Mouse (Mus musculus) intestine, embryonic 16.5 days (tissue): ENCODE data around the gene Spdye4c. TPM values are rescaled to one million over a fixed set of nuclear protein-coding genes. Genes with fewer than 3 reads are reported as not detected.

Experiments used
- ATAC-seq: fragments of 200-750 bp; cut with Nextera tagmentation; 2 replicates; pipeline ENCODE4 v1.8.0; 2017; ENCODE audit warnings: moderate TSS enrichment, moderate library complexity
- H3K27ac ChIP-seq: fragments of 300-500 bp; sonication (generic); 2 replicates; pipeline ENCODE4 v1.5.1; 2014; ENCODE audit warnings: mild to moderate bottlenecking, low read length
- H3K27me3 ChIP-seq: fragments of 300-500 bp; sonication (generic); replicated peaks from 2 replicates; pipeline ENCODE4 v1.6.1; 2014; ENCODE audit warnings: low read length, control low read depth, mixed read lengths; ENCODE audit not compliant: control insufficient read depth, insufficient read depth
- H3K36me3 ChIP-seq: fragments of 300-500 bp; sonication (generic); 2 replicates; pipeline ENCODE4 v1.6.1; 2014; ENCODE audit warnings: low read length, control low read depth; ENCODE audit not compliant: control insufficient read depth, insufficient read depth
- H3K4me1 ChIP-seq: fragments of 300-500 bp; sonication (generic); 2 replicates; pipeline ENCODE4 v1.6.1; 2014; ENCODE audit warnings: low read length, control low read depth, mixed read lengths; ENCODE audit not compliant: control insufficient read depth, insufficient read depth
- H3K4me2 ChIP-seq: fragments of 300-500 bp; sonication (generic); 2 replicates; pipeline ENCODE4 v1.6.1; 2014; ENCODE audit warnings: low read depth, low read length, control low read depth
- H3K4me3 ChIP-seq: fragments of 300-500 bp; sonication (generic); 2 replicates; pipeline ENCODE4 v1.5.1; 2014; ENCODE audit warnings: mild to moderate bottlenecking, low read length
- H3K9ac ChIP-seq: fragments of 300-500 bp; sonication (generic); 2 replicates; pipeline ENCODE4 v1.6.1; 2014; ENCODE audit warnings: low read depth, low read length
- H3K9me3 ChIP-seq: fragments of 300-500 bp; sonication (generic); 2 replicates; pipeline ENCODE4 v1.6.1; 2016; ENCODE audit warnings: low read length, control low read depth; ENCODE audit not compliant: control insufficient read depth
- WGBS: fragments of 180-500 bp; shearing (Covaris S2); extraction: QIAGEN DNeasy Blood & Tissue Kit; methylation state at CpG from one replicate; pipeline ENCODE4 v1.1.7; 2014; 5-methylcytosine and 5-hydroxymethylcytosine counted together
- polyA plus RNA-seq: library from polyadenylated mRNA; unstranded; fragments of >200 nt; fragmentation: Nextera tagmentation; extraction: Ambion mirVana; gene quantifications from 2 replicates; pipeline ENCODE4 v1.2.1, GENCODE M21; 2015

Gene Spdye4c
- not detected in 2 replicates for polyA plus RNA-seq

GRCm38 (mm10) chr2:128590909-128591308 lies at the start of gene Spdye4c:
Gene Spdye4c (plus strand): TSS chr2:128591209.
- no peaks in the 10 kb centered on the region for H3K36me3 ChIP-seq
- no peak within 1 kb of the TSS for H3K4me3 ChIP-seq
- H3K9me3 ChIP-seq: no peaks in the 10 kb centered on the region
- H3K9ac ChIP-seq: no peak within 1 kb of the TSS
- H3K27ac ChIP-seq: no peak within 1 kb of the TSS
- no peak within 1 kb of the TSS for H3K4me2 ChIP-seq
- ATAC-seq: no peak
- H3K27me3 ChIP-seq: no peaks in the 10 kb centered on the region
- 93% methylated on average over 3 of the region's 3 CpGs for WGBS
- H3K4me1 ChIP-seq: no peaks in the 10 kb centered on the region

GRCm38 (mm10) chr2:128543495-128543894 lies 47.5 kb upstream of the Spdye4c start:
- Histone ChIP-seq H3K9ac (no peak overlapping the region), H3K9me3 (no peaks in the 10 kb centered on the region), H3K27me3 (no peaks in the 10 kb centered on the region), H3K4me3 (no peak overlapping the region), H3K27ac (no peak overlapping the region), H3K36me3 (no peaks in the 10 kb centered on the region), H3K4me2 (no peak overlapping the region), H3K4me1 (0 out of 2 replicates have a peak, but pooled peaks cover 6% of the 10 kb centered on the region)
- WGBS: 69% methylated on average over 8 of the region's 8 CpGs
- ATAC-seq: no peak

- H3K4me3 ChIP-seq: no peak overlapping the region
- H3K27ac ChIP-seq: no peak overlapping the region
- no peaks in the 10 kb centered on the region for H3K27me3 ChIP-seq
- WGBS: 51% methylated on average over 5 of the region's 5 CpGs
- no peak overlapping the region for H3K9ac ChIP-seq
- no peak overlapping the region for H3K4me2 ChIP-seq
- no peak; the same call in 1 of the 2 replicates for ATAC-seq
- H3K36me3 ChIP-seq: no peaks in the 10 kb centered on the region
- H3K4me1 ChIP-seq: 0 out of 2 replicates have a peak, but pooled peaks cover 6% of the 10 kb centered on the region
- H3K9me3 ChIP-seq: no peaks in the 10 kb centered on the region
These were observed 46.4 kb upstream of the Spdye4c start for GRCm38 (mm10) chr2:128544421-128545137.

- Histone ChIP-seq H3K4me3 (no peak overlapping the region), H3K4me1 (0 out of 2 replicates have a peak, but pooled peaks cover 6% of the 10 kb centered on the region), H3K4me2 (no peak overlapping the region), H3K27me3 (no peaks in the 10 kb centered on the region), H3K36me3 (no peaks in the 10 kb centered on the region), H3K9ac (no peak overlapping the region), H3K27ac (no peak overlapping the region), H3K9me3 (no peaks in the 10 kb centered on the region)
- 82% methylated on average over 7 of the region's 7 CpGs for WGBS
- ATAC-seq: no peak
These were observed 45.6 kb upstream of the Spdye4c start for GRCm38 (mm10) chr2:128545447-128545846.

- H3K9ac ChIP-seq: no peak overlapping the region
- no peak overlapping the region for H3K4me2 ChIP-seq
- 0 out of 2 replicates have a peak, but pooled peaks cover 6% of the 10 kb centered on the region for H3K4me1 ChIP-seq
- H3K36me3 ChIP-seq: no peaks in the 10 kb centered on the region
- ATAC-seq: no peak
- no peak overlapping the region for H3K4me3 ChIP-seq
- no peaks in the 10 kb centered on the region for H3K9me3 ChIP-seq
- 59% methylated on average over 10 of the region's 10 CpGs for WGBS
- H3K27ac ChIP-seq: no peak overlapping the region
- H3K27me3 ChIP-seq: no peaks in the 10 kb centered on the region
These were observed 43.9 kb upstream of the Spdye4c start for GRCm38 (mm10) chr2:128547079-128547478.

GRCm38 (mm10) chr2:128548262-128548661 lies 42.7 kb upstream of the Spdye4c start:
- 0 out of 2 replicates have a peak, but pooled peaks cover 6% of the 10 kb centered on the region for H3K4me1 ChIP-seq
- no peaks in the 10 kb centered on the region for H3K36me3 ChIP-seq
- H3K27me3 ChIP-seq: no peaks in the 10 kb centered on the region
- no peak overlapping the region for H3K4me2 ChIP-seq
- H3K9ac ChIP-seq: no peak overlapping the region
- no peaks in the 10 kb centered on the region for H3K9me3 ChIP-seq
- peak; percentile 77 for ATAC-seq
- H3K27ac ChIP-seq: no peak overlapping the region
- H3K4me3 ChIP-seq: no peak overlapping the region
- 63% methylated on average over 2 of the region's 2 CpGs for WGBS

- Histone ChIP-seq H3K4me1 (no peaks in the 10 kb centered on the region), H3K9ac (no peak overlapping the region), H3K4me2 (no peak overlapping the region), H3K4me3 (no peak overlapping the region), H3K27ac (no peak overlapping the region; the same call in 1 of the 2 replicates), H3K27me3 (no peaks in the 10 kb centered on the region), H3K36me3 (no peaks in the 10 kb centered on the region), H3K9me3 (no peaks in the 10 kb centered on the region)
- WGBS: 23% methylated on average over 7 of the region's 7 CpGs
- peak; percentile 71 for ATAC-seq
These were observed 41.4 kb upstream of the Spdye4c start for GRCm38 (mm10) chr2:128549561-128549960.

GRCm38 (mm10) chr2:128549963-128550362 lies 41.0 kb upstream of the Spdye4c start:
- Histone ChIP-seq H3K4me2 (no peak overlapping the region), H3K36me3 (no peaks in the 10 kb centered on the region), H3K27me3 (no peaks in the 10 kb centered on the region), H3K9ac (no peak overlapping the region), H3K9me3 (no peaks in the 10 kb centered on the region), H3K4me1 (no peaks in the 10 kb centered on the region), H3K27ac (no peak overlapping the region; the same call in 1 of the 2 replicates), H3K4me3 (no peak overlapping the region)
- peak; percentile 64 for ATAC-seq
- WGBS: 33% methylated on average over 6 of the region's 6 CpGs

GRCm38 (mm10) chr2:128552080-128552791 lies 38.8 kb upstream of the Spdye4c start:
- H3K9me3 ChIP-seq: no peaks in the 10 kb centered on the region
- H3K4me3 ChIP-seq: no peak overlapping the region
- H3K4me2 ChIP-seq: no peak overlapping the region
- 80% methylated on average over 8 of the region's 8 CpGs for WGBS
- H3K27me3 ChIP-seq: no peaks in the 10 kb centered on the region
- no peak for ATAC-seq
- no peaks in the 10 kb centered on the region for H3K36me3 ChIP-seq
- no peak overlapping the region for H3K27ac ChIP-seq
- no peak overlapping the region for H3K9ac ChIP-seq
- no peaks in the 10 kb centered on the region for H3K4me1 ChIP-seq
